Mouse (Mus musculus) heart, embryonic 11.5 days (tissue): ENCODE data around the gene Smim13. TPM values are rescaled to one million over a fixed set of nuclear protein-coding genes. Genes with fewer than 3 reads are reported as not detected.
"Not testable (repeated sequence)": the region's sequence is repeated elsewhere in the genome, so short reads cannot be mapped to it uniquely, and the experiment has no call there.

Experiments
- ATAC-seq: fragments of 200-750 bp; cut with Nextera tagmentation; replicated peaks from 2 replicates; pipeline ENCODE4 v1.8.0; 2017; ENCODE audit warnings: moderate library complexity; ENCODE audit not compliant: insufficient number of reproducible peaks, low FRiP score, low TSS enrichment
- H3K27ac ChIP-seq: fragments of 300-500 bp; sonication (generic); 2 replicates; pipeline ENCODE4 v1.5.1; 2014; ENCODE audit warnings: mild to moderate bottlenecking, low read depth, low read length
- H3K27me3 ChIP-seq: fragments of 300-500 bp; sonication (generic); 2 replicates; pipeline ENCODE4 v1.6.1; 2014; ENCODE audit warnings: mild to moderate bottlenecking, low read length, mixed read lengths; ENCODE audit not compliant: control insufficient read depth, insufficient read depth
- H3K36me3 ChIP-seq: fragments of 300-500 bp; sonication (generic); 2 replicates; pipeline ENCODE4 v1.6.1; 2014; ENCODE audit warnings: mild to moderate bottlenecking, low read length, moderate library complexity, mixed read lengths; ENCODE audit not compliant: control insufficient read depth, insufficient read depth
- H3K4me1 ChIP-seq: fragments of 300-500 bp; sonication (generic); 2 replicates; pipeline ENCODE4 v1.6.1; 2014; ENCODE audit warnings: low read length; ENCODE audit not compliant: control insufficient read depth, insufficient read depth
- H3K4me2 ChIP-seq: fragments of 300-500 bp; sonication (generic); 2 replicates; pipeline ENCODE4 v1.6.1; 2014; ENCODE audit warnings: mild to moderate bottlenecking, moderate library complexity
- H3K4me3 ChIP-seq: fragments of 300-500 bp; sonication (generic); 2 replicates; pipeline ENCODE4 v1.5.1; 2014; ENCODE audit warnings: low read depth, low read length
- H3K9ac ChIP-seq: fragments of 300-500 bp; sonication (generic); 2 replicates; pipeline ENCODE4 v1.6.1; 2014; ENCODE audit warnings: mild to moderate bottlenecking, low read depth, low read length, moderate library complexity
- H3K9me3 ChIP-seq: fragments of 300-500 bp; sonication (generic); replicated peaks from 2 replicates; pipeline ENCODE4 v1.6.1; 2016; ENCODE audit warnings: low read length; ENCODE audit not compliant: control insufficient read depth
- WGBS: fragments of 180-500 bp; shearing (Covaris S2); extraction: QIAGEN DNeasy Blood & Tissue Kit; methylation state at CpG from one replicate; pipeline ENCODE4 v1.1.7; 2014; ENCODE audit not compliant: insufficient replicate concordance; 5-methylcytosine and 5-hydroxymethylcytosine counted together
- polyA plus RNA-seq: library from polyadenylated mRNA; unstranded; fragments of >200 nt; fragmentation: Nextera tagmentation; extraction: Ambion mirVana; gene quantifications from 2 replicates; pipeline ENCODE4 v1.2.1, GENCODE M21; 2014

Smim13 gene
- 8.7 and 12.9 TPM in 2 replicates for polyA plus RNA-seq

DNA sequence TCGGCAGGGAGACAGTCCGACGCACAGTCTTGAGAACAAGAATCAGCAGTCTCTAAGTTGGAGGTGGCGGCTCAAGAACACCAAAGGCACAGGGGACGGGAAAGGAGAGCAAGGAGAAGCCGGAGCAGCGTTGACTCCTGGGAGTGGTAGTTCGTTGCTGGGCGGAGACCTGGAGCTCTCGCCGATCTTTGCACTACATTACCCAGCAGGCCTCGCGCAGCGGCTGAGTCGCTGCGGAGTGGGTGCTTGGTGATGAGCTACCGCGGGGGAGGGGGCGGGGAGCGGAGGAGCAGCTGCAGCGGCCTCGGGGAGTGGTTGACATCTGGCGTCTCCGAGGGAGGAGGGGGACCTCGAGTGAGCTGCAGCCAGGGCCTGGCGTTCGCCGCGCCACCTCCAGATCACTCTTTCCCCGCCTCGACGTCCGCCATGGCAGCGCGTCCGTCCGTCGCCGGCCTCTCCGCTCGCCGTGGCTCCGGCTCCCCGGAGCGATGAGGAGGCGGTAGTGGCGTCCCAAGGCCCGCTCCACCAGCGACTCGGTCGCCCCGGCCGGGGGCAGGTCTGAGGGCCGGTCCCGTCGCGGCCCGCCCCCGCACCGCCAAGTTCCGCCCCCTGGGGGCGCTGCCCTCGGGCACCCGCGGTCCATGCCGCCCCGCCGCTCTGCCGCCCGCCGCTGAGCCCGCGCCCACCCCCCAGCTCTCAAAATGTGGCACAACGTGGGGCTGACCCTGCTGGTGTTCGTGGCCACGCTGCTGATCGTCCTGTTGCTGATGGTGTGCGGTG, at the start of gene Smim13:
Gene Smim13, plus strand, starts transcription at position 307 of the 780 bp plus-strand sequence.
- Histone ChIP-seq H3K36me3 (no peaks in the 10 kb centered on the region), H3K27ac (peak within 1 kb of the TSS; percentile 92), H3K4me3 (peak within 1 kb of the TSS; percentile 86), H3K9me3 (no peaks in the 10 kb centered on the region), H3K4me2 (peak within 1 kb of the TSS; percentile 62), H3K27me3 (no peaks in the 10 kb centered on the region), H3K4me1 (peaks cover 8% of the 10 kb centered on the region), H3K9ac (peak within 1 kb of the TSS; percentile 85)
- peak; percentile 98 for ATAC-seq
- WGBS: under 1% methylated on average over 67 of the region's 78 CpGs

DNA sequence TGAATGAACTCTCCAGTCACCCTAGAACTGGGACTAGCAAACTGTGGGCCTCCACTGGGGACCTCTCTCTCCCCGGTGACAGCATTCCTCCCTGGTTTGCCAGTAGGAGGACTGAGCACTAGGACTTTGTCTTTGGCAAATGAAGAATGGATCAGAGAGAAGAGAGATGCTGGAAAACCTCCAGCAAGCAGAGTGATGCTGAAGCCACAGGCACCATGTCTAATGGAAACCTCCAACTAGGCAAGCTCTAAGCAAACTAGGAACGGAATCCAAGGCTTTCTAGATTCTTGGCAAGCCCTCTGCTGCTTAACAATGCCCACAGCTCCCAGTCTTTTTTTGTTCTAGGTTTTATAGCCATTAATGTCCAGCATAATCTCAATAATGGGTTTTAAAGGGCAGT, 48.8 kb upstream of the Smim13 start:
- WGBS: 76% methylated on average over 2 of the region's 2 CpGs
- Histone ChIP-seq H3K27ac (no peak overlapping the region), H3K4me1 (no peaks in the 10 kb centered on the region), H3K9me3 (no peaks in the 10 kb centered on the region), H3K4me3 (no peak overlapping the region), H3K4me2 (no peak overlapping the region), H3K9ac (no peak overlapping the region), H3K27me3 (no peaks in the 10 kb centered on the region), H3K36me3 (no peaks in the 10 kb centered on the region)
- no peak for ATAC-seq

GRCm38 (mm10) chr13:41203289-41203688, 46.4 kb upstream of the Smim13 start:
- H3K9me3 ChIP-seq: no peaks in the 10 kb centered on the region
- H3K36me3 ChIP-seq: no peaks in the 10 kb centered on the region
- WGBS: 71% methylated on average over 7 of the region's 7 CpGs
- no peak for ATAC-seq
- no peak overlapping the region for H3K27ac ChIP-seq
- no peak overlapping the region for H3K9ac ChIP-seq
- no peak overlapping the region for H3K4me2 ChIP-seq
- H3K4me1 ChIP-seq: no peaks in the 10 kb centered on the region
- no peaks in the 10 kb centered on the region for H3K27me3 ChIP-seq
- no peak overlapping the region for H3K4me3 ChIP-seq

DNA sequence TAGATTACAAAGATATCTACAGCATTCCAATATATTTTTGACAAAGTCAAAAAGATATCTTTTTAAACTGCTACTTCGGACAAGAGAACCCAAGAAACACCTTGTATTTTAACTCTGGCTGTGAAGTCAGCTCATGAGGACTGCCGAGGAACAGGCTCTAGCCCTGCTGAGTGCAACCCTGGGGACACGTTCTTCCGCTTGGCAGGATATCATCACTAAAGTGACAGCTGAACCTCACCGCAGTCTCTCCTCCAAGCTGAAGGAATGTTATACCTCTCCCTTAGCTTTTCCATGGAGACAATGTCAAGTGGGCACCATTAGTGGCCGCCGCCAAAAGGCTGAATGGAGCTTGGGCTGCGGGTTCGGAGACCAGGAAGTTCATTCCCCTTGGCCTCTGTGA, 46.0 kb upstream of the Smim13 start:
- ATAC-seq: no peak
- H3K27me3 ChIP-seq: no peaks in the 10 kb centered on the region
- H3K36me3 ChIP-seq: no peaks in the 10 kb centered on the region
- 62% methylated on average over 9 of the region's 9 CpGs for WGBS
- H3K9ac ChIP-seq: no peak overlapping the region
- H3K27ac ChIP-seq: no peak overlapping the region
- H3K9me3 ChIP-seq: no peaks in the 10 kb centered on the region
- no peaks in the 10 kb centered on the region for H3K4me1 ChIP-seq
- no peak overlapping the region for H3K4me3 ChIP-seq
- H3K4me2 ChIP-seq: no peak overlapping the region

- not testable (repeated sequence) for H3K9ac ChIP-seq, H3K36me3 ChIP-seq, H3K27me3 ChIP-seq, H3K9me3 ChIP-seq, H3K4me1 ChIP-seq, H3K27ac ChIP-seq, H3K4me3 ChIP-seq, H3K4me2 ChIP-seq, ATAC-seq
Observed at GRCm38 (mm10) chr13:41205568-41205967, 44.1 kb upstream of the Smim13 start.

DNA sequence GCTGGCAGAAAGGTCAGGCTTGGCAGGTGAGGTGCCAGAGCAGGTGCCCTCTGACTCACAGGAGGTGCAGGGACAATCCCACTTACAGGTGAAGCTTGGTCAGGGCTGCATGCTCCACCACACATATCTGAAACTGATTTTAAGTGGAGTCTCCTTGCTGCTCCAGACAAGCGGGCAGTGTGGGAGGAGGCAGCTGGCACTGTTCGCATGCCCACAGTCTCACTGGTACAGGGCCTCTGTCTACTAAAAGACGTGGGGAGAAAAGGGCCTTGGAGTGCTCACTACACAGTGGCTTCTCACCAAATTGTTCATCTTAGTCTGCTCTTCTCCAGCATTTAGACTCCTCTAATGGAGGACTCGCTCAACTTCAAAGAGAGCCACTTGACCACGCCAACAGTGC, 43.4 kb upstream of the Smim13 start:
- Histone ChIP-seq H3K27me3 (no peaks in the 10 kb centered on the region), H3K36me3 (no peaks in the 10 kb centered on the region), H3K9ac (no peak overlapping the region), H3K9me3 (no peaks in the 10 kb centered on the region), H3K4me2 (no peak overlapping the region), H3K4me1 (no peaks in the 10 kb centered on the region), H3K27ac (no peak overlapping the region), H3K4me3 (no peak overlapping the region)
- ATAC-seq: no peak
- WGBS: 78% methylated on average over 5 of the region's 5 CpGs

GRCm38 (mm10) chr13:41211276-41211675, 38.4 kb upstream of the Smim13 start:
- H3K27me3 ChIP-seq: no peaks in the 10 kb centered on the region
- no peaks in the 10 kb centered on the region for H3K36me3 ChIP-seq
- H3K9ac ChIP-seq: no peak overlapping the region
- no peaks in the 10 kb centered on the region for H3K4me1 ChIP-seq
- WGBS: 66% methylated on average over 4 of the region's 4 CpGs
- no peak overlapping the region for H3K4me3 ChIP-seq
- ATAC-seq: no peak
- H3K4me2 ChIP-seq: no peak overlapping the region
- H3K9me3 ChIP-seq: no peaks in the 10 kb centered on the region
- H3K27ac ChIP-seq: no peak overlapping the region

GRCm38 (mm10) chr13:41212558-41213322, 36.9 kb upstream of the Smim13 start:
- H3K4me2 ChIP-seq: no peak overlapping the region
- no peaks in the 10 kb centered on the region for H3K36me3 ChIP-seq
- H3K27me3 ChIP-seq: no peaks in the 10 kb centered on the region
- 64% methylated on average over 6 of the region's 6 CpGs for WGBS
- H3K9ac ChIP-seq: no peak overlapping the region
- H3K4me1 ChIP-seq: no peaks in the 10 kb centered on the region
- no peak for ATAC-seq
- no peak overlapping the region for H3K4me3 ChIP-seq
- H3K9me3 ChIP-seq: no peaks in the 10 kb centered on the region
- H3K27ac ChIP-seq: no peak overlapping the region
